Mouse (Mus musculus) stomach, postnatal 0 days (tissue): ENCODE measurements around the gene Rsph10b. TPM values are rescaled to one million over a fixed set of nuclear protein-coding genes. Genes with fewer than 3 reads are reported as not detected.

Source experiments
- ATAC-seq: fragments of 200-750 bp; cut with Nextera tagmentation; 2 replicates; pipeline ENCODE4 v1.8.0; 2017; ENCODE audit not compliant: low FRiP score, low TSS enrichment
- DNase-seq: peaks from one replicate; pipeline ENCODE4 v3.0.0-alpha.2; 2016; ENCODE audit warnings: low spot score
- H3K27ac ChIP-seq: fragments of 300-500 bp; sonication (generic); replicated peaks from 2 replicates; pipeline ENCODE4 v1.5.1; 2014; ENCODE audit warnings: mild to moderate bottlenecking, control low read depth
- H3K27me3 ChIP-seq: fragments of 300-500 bp; sonication (generic); 2 replicates; pipeline ENCODE4 v1.6.1; 2014; ENCODE audit warnings: low read length; ENCODE audit not compliant: control insufficient read depth, insufficient read depth
- H3K36me3 ChIP-seq: fragments of 300-500 bp; sonication (generic); 2 replicates; pipeline ENCODE4 v1.6.1; 2014; ENCODE audit warnings: low read length, mixed read lengths; ENCODE audit not compliant: control insufficient read depth, insufficient read depth
- H3K4me1 ChIP-seq: fragments of 300-500 bp; sonication (generic); replicated peaks from 2 replicates; pipeline ENCODE4 v1.6.1; 2014; ENCODE audit warnings: antibody characterized with exemption; ENCODE audit not compliant: control insufficient read depth, insufficient read depth
- H3K4me2 ChIP-seq: fragments of 300-500 bp; sonication (generic); replicated peaks from 2 replicates; pipeline ENCODE4 v1.6.1; 2014; ENCODE audit warnings: low read depth, mild to moderate bottlenecking, control low read depth, moderate library complexity
- H3K4me3 ChIP-seq: fragments of 300-500 bp; sonication (generic); 2 replicates; pipeline ENCODE4 v1.5.1; 2014; ENCODE audit warnings: low read depth, low read length, control low read depth
- H3K9ac ChIP-seq: fragments of 300-500 bp; sonication (generic); 2 replicates; pipeline ENCODE4 v1.6.1; 2014; ENCODE audit warnings: mild to moderate bottlenecking, low read length, control low read depth, mixed read lengths
- H3K9me3 ChIP-seq: fragments of 300-500 bp; sonication (generic); 2 replicates; pipeline ENCODE4 v1.6.1; 2016; ENCODE audit warnings: low read length; ENCODE audit not compliant: control insufficient read depth
- CTCF ChIP-seq: IDR thresholded peaks from 2 replicates; pipeline ENCODE4 v1.5.1; 2016; ENCODE audit warnings: antibody characterized with exemption, low read depth, mild to moderate bottlenecking, moderate library complexity
- EP300 ChIP-seq: optimal IDR thresholded peaks from 2 replicates; pipeline ENCODE3; 2016; ENCODE audit warnings: antibody characterized with exemption
- WGBS: fragments of 180-500 bp; shearing (Covaris S2); extraction: QIAGEN DNeasy Blood & Tissue Kit; methylation state at CpG from one replicate; pipeline ENCODE4 v1.1.7; 2014; 5-methylcytosine and 5-hydroxymethylcytosine counted together
- polyA plus RNA-seq: library from polyadenylated mRNA; unstranded; fragments of >200 nt; fragmentation: Nextera tagmentation; extraction: Ambion mirVana; gene quantifications from 2 replicates; pipeline ENCODE4 v1.2.1, GENCODE M21; 2015

Rsph10b gene
- polyA plus RNA-seq, 1 experiment from 2014 or later: 0.19 TPM

DNA sequence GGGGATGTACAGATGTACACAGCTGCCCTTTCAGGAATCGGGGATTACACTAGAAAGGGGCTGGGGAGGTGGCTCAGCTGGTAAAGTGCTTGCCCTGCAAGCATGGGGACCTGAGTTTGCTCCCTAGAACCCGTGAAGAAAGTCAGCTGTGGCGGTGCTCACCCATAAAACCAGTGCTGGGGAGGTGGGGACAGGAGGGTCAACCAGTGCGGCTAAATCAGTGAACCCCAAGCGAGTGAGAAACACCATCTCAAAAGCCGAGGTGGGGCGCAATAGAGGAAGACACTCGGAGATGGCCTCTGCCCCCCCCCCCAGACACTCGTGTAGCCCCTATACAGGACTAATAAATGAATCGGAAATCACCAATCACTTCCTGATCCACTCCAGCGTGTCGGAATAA, 33.8 kb downstream of the Rsph10b start:
- no peaks in the 10 kb centered on the region for H3K4me1 ChIP-seq
- ATAC-seq: no peak
- TF ChIP-seq EP300: no peak
- TF ChIP-seq CTCF: no peak
- H3K9ac ChIP-seq: no peak overlapping the region
- no peak overlapping the region for H3K4me2 ChIP-seq
- 87% methylated on average over 12 of the region's 12 CpGs for WGBS
- H3K4me3 ChIP-seq: no peak overlapping the region
- no peak for DNase-seq
- H3K27ac ChIP-seq: no peak overlapping the region
- no peaks in the 10 kb centered on the region for H3K36me3 ChIP-seq
- H3K27me3 ChIP-seq: no peaks in the 10 kb centered on the region
- no peaks in the 10 kb centered on the region for H3K9me3 ChIP-seq

DNA sequence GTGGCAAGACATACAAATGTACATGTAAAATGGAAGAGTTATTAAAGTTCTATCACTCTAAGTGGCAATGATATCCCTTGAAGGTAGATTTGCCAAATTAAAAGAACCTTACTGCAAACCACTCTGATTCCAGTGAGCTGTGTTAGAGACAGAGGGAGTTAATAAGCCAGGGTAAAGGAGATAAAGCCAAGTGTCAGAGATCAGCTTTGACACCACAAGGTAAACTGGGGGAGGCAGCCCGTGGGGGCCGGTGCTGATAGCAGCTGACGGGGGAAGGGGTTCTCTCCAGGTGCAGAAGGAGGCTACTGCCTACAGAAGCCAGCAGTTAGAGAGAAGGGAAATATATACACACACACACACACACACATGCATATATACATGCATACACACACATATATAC, 39.8 kb downstream of the Rsph10b start:
- ATAC-seq: no peak
- no peak overlapping the region for H3K4me3 ChIP-seq
- no peaks in the 10 kb centered on the region for H3K27me3 ChIP-seq
- H3K27ac ChIP-seq: no peak overlapping the region
- no peak overlapping the region for H3K4me2 ChIP-seq
- WGBS: 42% methylated on average over 3 of the region's 3 CpGs
- H3K4me1 ChIP-seq: no peaks in the 10 kb centered on the region
- H3K36me3 ChIP-seq: no peaks in the 10 kb centered on the region
- H3K9ac ChIP-seq: no peak overlapping the region
- no peak for DNase-seq
- H3K9me3 ChIP-seq: no peaks in the 10 kb centered on the region
- no peak for TF ChIP-seq EP300
- TF ChIP-seq CTCF: no peak

GRCm38 (mm10) chr5:143974931-143975630, 42.2 kb downstream of the Rsph10b start:
- Histone ChIP-seq H3K36me3 (no peaks in the 10 kb centered on the region), H3K4me2 (no peak overlapping the region), H3K27me3 (no peaks in the 10 kb centered on the region), H3K27ac (no peak overlapping the region), H3K4me1 (no peaks in the 10 kb centered on the region), H3K9me3 (no peaks in the 10 kb centered on the region), H3K4me3 (no peak overlapping the region), H3K9ac (no peak overlapping the region)
- WGBS: 41% methylated on average over 4 of the region's 4 CpGs
- DNase-seq (peak; percentile 78), ATAC-seq (peak; percentile 84)
- TF ChIP-seq EP300: no peak
- peak; percentile 92 for TF ChIP-seq CTCF

DNA sequence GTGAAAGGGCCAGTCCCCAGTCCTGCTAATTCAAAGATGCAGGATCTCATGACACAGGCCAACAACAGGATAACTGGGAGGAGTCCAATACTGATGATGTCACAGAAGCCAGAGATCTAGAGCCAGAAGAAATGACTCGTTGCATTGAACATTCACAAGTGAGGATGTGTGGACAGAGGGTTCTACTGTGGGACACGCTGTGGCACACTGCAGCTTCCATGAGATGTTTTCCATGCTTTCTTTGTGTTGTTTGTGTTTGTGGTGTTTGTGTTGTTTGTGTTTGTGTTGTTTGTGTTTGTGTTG, 42.7 kb downstream of the Rsph10b start:
- DNase-seq (no peak), ATAC-seq (no peak; the same call in 1 of the 2 replicates)
- TF ChIP-seq CTCF (no peak), EP300 (no peak)
- Histone ChIP-seq H3K27ac (no peak overlapping the region), H3K36me3 (no peaks in the 10 kb centered on the region), H3K4me2 (no peak overlapping the region), H3K4me3 (no peak overlapping the region), H3K9me3 (no peaks in the 10 kb centered on the region), H3K4me1 (no peaks in the 10 kb centered on the region), H3K9ac (no peak overlapping the region), H3K27me3 (no peaks in the 10 kb centered on the region)
- 45% methylated on average over 2 of the region's 2 CpGs for WGBS

- Histone ChIP-seq H3K4me2 (no peak overlapping the region), H3K27ac (no peak overlapping the region), H3K27me3 (no peaks in the 10 kb centered on the region), H3K9me3 (no peaks in the 10 kb centered on the region), H3K4me3 (no peak overlapping the region), H3K4me1 (no peaks in the 10 kb centered on the region), H3K36me3 (no peaks in the 10 kb centered on the region), H3K9ac (no peak overlapping the region)
- 83% methylated on average over 11 of the region's 11 CpGs for WGBS
- TF ChIP-seq CTCF: no peak
- TF ChIP-seq EP300: no peak
- DNase-seq (no peak), ATAC-seq (no peak)
These were observed 43.4 kb downstream of the Rsph10b start for GRCm38 (mm10) chr5:143976232-143976631.

DNA sequence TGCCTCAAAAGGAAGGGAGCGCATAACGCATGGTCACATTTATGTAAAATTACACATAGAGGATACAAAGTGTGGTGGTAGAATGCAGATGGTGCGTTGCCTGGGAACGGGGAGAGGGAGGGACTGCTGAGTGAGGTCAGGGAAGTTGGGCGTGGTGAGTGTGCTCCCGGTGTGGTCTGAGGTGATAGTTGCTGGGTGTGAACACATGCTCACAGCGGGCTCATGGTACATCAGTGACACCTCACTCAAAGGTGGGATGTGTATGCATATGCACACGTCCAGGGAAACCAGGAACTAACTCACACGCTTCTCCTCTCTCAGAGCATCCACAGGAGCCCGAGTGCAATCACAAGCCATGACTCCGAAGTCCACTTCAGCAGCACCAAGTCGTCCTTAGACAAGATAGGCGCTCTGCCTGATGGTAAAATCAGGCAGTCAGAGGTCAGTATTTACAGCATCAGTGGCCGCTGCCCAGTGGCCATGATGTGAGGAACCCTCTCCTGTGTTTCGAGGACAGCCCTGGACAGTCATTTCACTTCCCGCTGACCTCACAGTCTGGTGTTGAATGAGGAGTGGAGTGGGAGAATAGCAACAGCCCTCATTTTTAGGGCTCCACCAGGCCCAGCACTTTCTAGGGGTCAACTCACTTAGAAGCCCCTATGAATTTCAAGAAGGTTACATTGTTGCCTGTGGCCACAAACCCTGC, 44.0 kb downstream of the Rsph10b start:
- ATAC-seq: no peak
- H3K36me3 ChIP-seq: no peaks in the 10 kb centered on the region
- TF ChIP-seq EP300: no peak
- no peak for TF ChIP-seq CTCF

More for the DNA sequence above, 44.0 kb downstream of the Rsph10b start:
- Histone ChIP-seq H3K4me1 (no peaks in the 10 kb centered on the region), H3K27me3 (no peaks in the 10 kb centered on the region), H3K4me2 (no peak overlapping the region), H3K9me3 (no peaks in the 10 kb centered on the region), H3K4me3 (no peak overlapping the region), H3K27ac (no peak overlapping the region), H3K9ac (no peak overlapping the region)
- WGBS: 65% methylated on average over 16 of the region's 16 CpGs
- DNase-seq: no peak
